Mouse (Mus musculus): Measurements from ENCODE around the gene Ccz1. TPM values are rescaled to one million over a fixed set of nuclear protein-coding genes. Genes with fewer than 3 reads are reported as not detected.

The Ccz1 gene
- 95.7 and 97.2 TPM in 2 replicates for polyA plus RNA-seq (2015; fragmentation: Nextera tagmentation; extraction: Ambion mirVana)

- Histone ChIP-seq H3K27ac (ENCODE audit: low read length) (peak within 1 kb of the TSS; percentile 79), H3K4me3 (replicated peaks; ENCODE audit: low read length) (peak within 1 kb of the TSS; percentile 90), H3K9me3 (ENCODE audit: control insufficient read depth, low read length) (no peaks in the 10 kb centered on the region), H3K27me3 (replicated peaks; ENCODE audit: control insufficient read depth, insufficient read depth, low read length) (no peaks in the 10 kb centered on the region), H3K9ac (replicated peaks; ENCODE audit: low read depth, low read length) (peak within 1 kb of the TSS; percentile 86), H3K4me2 (ENCODE audit: low read length) (peak within 1 kb of the TSS; percentile 46), H3K4me1 (replicated peaks; ENCODE audit: control insufficient read depth, insufficient read depth, low read length) (peaks cover 3% of the 10 kb centered on the region; the same call in 1 of the 2 replicates), H3K36me3 (ENCODE audit: control insufficient read depth, insufficient read depth) (peaks cover 18% of the 10 kb centered on the region)
- 3% methylated on average over 42 of the region's 47 CpGs for WGBS
- peak; percentile 100 for ATAC-seq
Observed at GRCm38 (mm10) chr5:144014551-144015311, at the start of gene Ccz1. TSS of gene Ccz1 (minus strand) at chr5:144014877.

- WGBS: 48% methylated on average over 5 of the region's 5 CpGs
- Histone ChIP-seq H3K4me3 (replicated peaks; ENCODE audit: low read length) (no peak overlapping the region), H3K9ac (replicated peaks; ENCODE audit: low read depth, low read length) (no peak overlapping the region), H3K9me3 (ENCODE audit: control insufficient read depth, low read length) (no peaks in the 10 kb centered on the region), H3K27ac (ENCODE audit: low read length) (no peak overlapping the region), H3K4me2 (ENCODE audit: low read length) (no peak overlapping the region), H3K27me3 (replicated peaks; ENCODE audit: control insufficient read depth, insufficient read depth, low read length) (no peaks in the 10 kb centered on the region), H3K36me3 (ENCODE audit: control insufficient read depth, insufficient read depth) (no peaks in the 10 kb centered on the region), H3K4me1 (replicated peaks; ENCODE audit: control insufficient read depth, insufficient read depth, low read length) (no peaks in the 10 kb centered on the region)
- no peak for ATAC-seq
Observed at GRCm38 (mm10) chr5:144064093-144064492, 49.4 kb upstream of the Ccz1 start.

GRCm38 (mm10) chr5:144054340-144054739, 39.7 kb upstream of the Ccz1 start:
- no peak for ATAC-seq
- Histone ChIP-seq H3K9ac (replicated peaks; ENCODE audit: low read depth, low read length) (no peak overlapping the region), H3K36me3 (ENCODE audit: control insufficient read depth, insufficient read depth) (no peaks in the 10 kb centered on the region), H3K27ac (ENCODE audit: low read length) (no peak overlapping the region), H3K4me3 (replicated peaks; ENCODE audit: low read length) (no peak overlapping the region), H3K27me3 (replicated peaks; ENCODE audit: control insufficient read depth, insufficient read depth, low read length) (no peaks in the 10 kb centered on the region), H3K9me3 (ENCODE audit: control insufficient read depth, low read length) (no peaks in the 10 kb centered on the region), H3K4me2 (ENCODE audit: low read length) (no peak overlapping the region), H3K4me1 (replicated peaks; ENCODE audit: control insufficient read depth, insufficient read depth, low read length) (no peaks in the 10 kb centered on the region)
- 93% methylated on average over 6 of the region's 6 CpGs for WGBS

GRCm38 (mm10) chr5:144053450-144053849, 38.8 kb upstream of the Ccz1 start:
- Histone ChIP-seq H3K9me3 (ENCODE audit: control insufficient read depth, low read length) (no peaks in the 10 kb centered on the region), H3K27ac (ENCODE audit: low read length) (no peak overlapping the region), H3K4me2 (ENCODE audit: low read length) (no peak overlapping the region), H3K36me3 (ENCODE audit: control insufficient read depth, insufficient read depth) (no peaks in the 10 kb centered on the region), H3K4me1 (replicated peaks; ENCODE audit: control insufficient read depth, insufficient read depth, low read length) (no peaks in the 10 kb centered on the region), H3K27me3 (replicated peaks; ENCODE audit: control insufficient read depth, insufficient read depth, low read length) (no peaks in the 10 kb centered on the region), H3K9ac (replicated peaks; ENCODE audit: low read depth, low read length) (no peak overlapping the region), H3K4me3 (replicated peaks; ENCODE audit: low read length) (no peak overlapping the region)
- ATAC-seq: no peak
- 53% methylated on average over 3 of the region's 3 CpGs for WGBS

- Histone ChIP-seq H3K4me3 (replicated peaks; ENCODE audit: low read length) (no peak overlapping the region), H3K27ac (ENCODE audit: low read length) (no peak overlapping the region), H3K27me3 (replicated peaks; ENCODE audit: control insufficient read depth, insufficient read depth, low read length) (no peaks in the 10 kb centered on the region), H3K4me1 (replicated peaks; ENCODE audit: control insufficient read depth, insufficient read depth, low read length) (peaks cover 5% of the 10 kb centered on the region), H3K4me2 (ENCODE audit: low read length) (no peak overlapping the region), H3K36me3 (ENCODE audit: control insufficient read depth, insufficient read depth) (no peaks in the 10 kb centered on the region), H3K9me3 (ENCODE audit: control insufficient read depth, low read length) (no peaks in the 10 kb centered on the region), H3K9ac (replicated peaks; ENCODE audit: low read depth, low read length) (no peak overlapping the region)
- ATAC-seq: no peak
Observed at GRCm38 (mm10) chr5:144051268-144051667, 36.6 kb upstream of the Ccz1 start.

GRCm38 (mm10) chr5:144049881-144050280, 35.2 kb upstream of the Ccz1 start:
- no peaks in the 10 kb centered on the region for H3K9me3 ChIP-seq (ENCODE audit: control insufficient read depth, low read length)
- 76% methylated on average over 3 of the region's 3 CpGs for WGBS
- no peak for ATAC-seq
- no peaks in the 10 kb centered on the region for H3K27me3 ChIP-seq (replicated peaks; ENCODE audit: control insufficient read depth, insufficient read depth, low read length)
- no peak overlapping the region for H3K4me2 ChIP-seq (ENCODE audit: low read length)
- H3K9ac ChIP-seq (replicated peaks; ENCODE audit: low read depth, low read length): no peak overlapping the region
- H3K27ac ChIP-seq (ENCODE audit: low read length): no peak overlapping the region
- H3K4me1 ChIP-seq (replicated peaks; ENCODE audit: control insufficient read depth, insufficient read depth, low read length): peaks cover 5% of the 10 kb centered on the region
- no peaks in the 10 kb centered on the region for H3K36me3 ChIP-seq (ENCODE audit: control insufficient read depth, insufficient read depth)
- H3K4me3 ChIP-seq (replicated peaks; ENCODE audit: low read length): no peak overlapping the region

- no peak overlapping the region for H3K9ac ChIP-seq (replicated peaks; ENCODE audit: low read depth, low read length)
- H3K4me1 ChIP-seq (replicated peaks; ENCODE audit: control insufficient read depth, insufficient read depth, low read length): peaks cover 5% of the 10 kb centered on the region
- no peaks in the 10 kb centered on the region for H3K36me3 ChIP-seq (ENCODE audit: control insufficient read depth, insufficient read depth)
- no peaks in the 10 kb centered on the region for H3K9me3 ChIP-seq (ENCODE audit: control insufficient read depth, low read length)
- no peaks in the 10 kb centered on the region for H3K27me3 ChIP-seq (replicated peaks; ENCODE audit: control insufficient read depth, insufficient read depth, low read length)
- H3K4me3 ChIP-seq (replicated peaks; ENCODE audit: low read length): no peak overlapping the region
- peak overlapping the region; percentile 69 for H3K27ac ChIP-seq (ENCODE audit: low read length)
- 0 out of 2 replicates have a peak, but pooled peaks have one; percentile 26 for ATAC-seq
- peak overlapping the region; percentile 26 for H3K4me2 ChIP-seq (ENCODE audit: low read length)
- WGBS: 43% methylated on average over 13 of the region's 13 CpGs
Observed at GRCm38 (mm10) chr5:144047324-144047723, 32.6 kb upstream of the Ccz1 start.

- Histone ChIP-seq H3K4me3 (replicated peaks; ENCODE audit: low read length) (no peak overlapping the region), H3K9ac (replicated peaks; ENCODE audit: low read depth, low read length) (no peak overlapping the region), H3K27ac (ENCODE audit: low read length) (no peak overlapping the region), H3K4me2 (ENCODE audit: low read length) (no peak overlapping the region), H3K9me3 (ENCODE audit: control insufficient read depth, low read length) (no peaks in the 10 kb centered on the region), H3K27me3 (replicated peaks; ENCODE audit: control insufficient read depth, insufficient read depth, low read length) (no peaks in the 10 kb centered on the region), H3K36me3 (ENCODE audit: control insufficient read depth, insufficient read depth) (no peaks in the 10 kb centered on the region), H3K4me1 (replicated peaks; ENCODE audit: control insufficient read depth, insufficient read depth, low read length) (peaks cover 5% of the 10 kb centered on the region)
- ATAC-seq: no peak
- WGBS: 87% methylated on average over 11 of the region's 11 CpGs
Observed at GRCm38 (mm10) chr5:144043166-144043565, 28.5 kb upstream of the Ccz1 start.

- Histone ChIP-seq H3K9ac (replicated peaks; ENCODE audit: low read depth, low read length) (no peak overlapping the region), H3K4me3 (replicated peaks; ENCODE audit: low read length) (no peak overlapping the region), H3K27me3 (replicated peaks; ENCODE audit: control insufficient read depth, insufficient read depth, low read length) (no peaks in the 10 kb centered on the region), H3K36me3 (ENCODE audit: control insufficient read depth, insufficient read depth) (no peaks in the 10 kb centered on the region), H3K4me1 (replicated peaks; ENCODE audit: control insufficient read depth, insufficient read depth, low read length) (no peaks in the 10 kb centered on the region), H3K4me2 (ENCODE audit: low read length) (no peak overlapping the region), H3K27ac (ENCODE audit: low read length) (no peak overlapping the region), H3K9me3 (ENCODE audit: control insufficient read depth, low read length) (no peaks in the 10 kb centered on the region)
- WGBS: 45% methylated on average over 11 of the region's 11 CpGs
- ATAC-seq: no peak
Observed at GRCm38 (mm10) chr5:144040720-144041364, 26.2 kb upstream of the Ccz1 start.
